Mouse (Mus musculus) embryonic facial prominence, embryonic 14.5 days (tissue): ENCODE data around the gene Nat8l. TPM values are rescaled to one million over a fixed set of nuclear protein-coding genes. Genes with fewer than 3 reads are reported as not detected.

ENCODE experiments used
- ATAC-seq: fragments of 200-750 bp; cut with Nextera tagmentation; 2 replicates; pipeline ENCODE4 v1.8.0; 2017; ENCODE audit warnings: low read depth, moderate number of reproducible peaks, moderate TSS enrichment
- DNase-seq: peaks from one replicate; pipeline ENCODE4 v3.0.0-alpha.2; 2015; ENCODE audit warnings: low spot score
- H3K27ac ChIP-seq: fragments of 300-500 bp; sonication (generic); replicated peaks from 2 replicates; pipeline ENCODE4 v1.5.1; 2014; ENCODE audit warnings: low read depth, mild to moderate bottlenecking, low read length, moderate library complexity
- H3K27me3 ChIP-seq: fragments of 300-500 bp; sonication (generic); replicated peaks from 2 replicates; pipeline ENCODE4 v1.6.1; 2014; ENCODE audit warnings: low read length; ENCODE audit not compliant: control insufficient read depth, insufficient read depth
- H3K36me3 ChIP-seq: fragments of 300-500 bp; sonication (generic); 2 replicates; pipeline ENCODE4 v1.6.1; 2014; ENCODE audit warnings: low read length, mixed read lengths; ENCODE audit not compliant: control insufficient read depth, insufficient read depth
- H3K4me1 ChIP-seq: fragments of 300-500 bp; sonication (generic); 2 replicates; pipeline ENCODE4 v1.6.1; 2014; ENCODE audit warnings: antibody characterized with exemption, low read length; ENCODE audit not compliant: control insufficient read depth, insufficient read depth
- H3K4me2 ChIP-seq: fragments of 300-500 bp; sonication (generic); 2 replicates; pipeline ENCODE4 v1.6.1; 2014; ENCODE audit warnings: low read depth, mild to moderate bottlenecking, low read length, moderate library complexity, mixed read lengths
- H3K4me3 ChIP-seq: fragments of 300-500 bp; sonication (generic); 2 replicates; pipeline ENCODE4 v1.5.1; 2014; ENCODE audit warnings: low read depth, mild to moderate bottlenecking, low read length
- H3K9ac ChIP-seq: fragments of 300-500 bp; sonication (generic); 2 replicates; pipeline ENCODE4 v1.6.1; 2014; ENCODE audit warnings: low read depth, mild to moderate bottlenecking, low read length, moderate library complexity, mixed read lengths
- H3K9me3 ChIP-seq: fragments of 300-500 bp; sonication (generic); 2 replicates; pipeline ENCODE4 v1.6.1; 2016; ENCODE audit warnings: low read length; ENCODE audit not compliant: control insufficient read depth
- WGBS: fragments of 180-500 bp; shearing (Covaris S2); extraction: QIAGEN DNeasy Blood & Tissue Kit; methylation state at CpG from one replicate; pipeline ENCODE4 v1.1.7; 2014; 5-methylcytosine and 5-hydroxymethylcytosine counted together
- polyA plus RNA-seq: library from polyadenylated mRNA; unstranded; fragments of >200 nt; fragmentation: Nextera tagmentation; extraction: Ambion mirVana; gene quantifications from 2 replicates; pipeline ENCODE4 v1.2.1, GENCODE M21; 2014

The Nat8l gene
- polyA plus RNA-seq, 1 experiment from 2014 or later = 0.31 TPM

GRCm38 (mm10) chr5:33976267-33976666 lies 19.5 kb upstream of the Nat8l start:
- 39% methylated on average over 3 of the region's 3 CpGs for WGBS
- Histone ChIP-seq H3K9ac (no peak overlapping the region), H3K27me3 (no peaks in the 10 kb centered on the region), H3K4me2 (no peak overlapping the region), H3K27ac (no peak overlapping the region), H3K9me3 (no peaks in the 10 kb centered on the region), H3K36me3 (no peaks in the 10 kb centered on the region), H3K4me3 (no peak overlapping the region), H3K4me1 (no peaks in the 10 kb centered on the region)
- DNase-seq (no peak), ATAC-seq (no peak)

GRCm38 (mm10) chr5:33982731-33983259 lies 13.0 kb upstream of the Nat8l start:
- Histone ChIP-seq H3K27ac (peak overlapping the region; percentile 79), H3K9me3 (no peaks in the 10 kb centered on the region), H3K4me3 (peak overlapping the region; percentile 72), H3K36me3 (0 out of 2 replicates have a peak, but pooled peaks cover 4% of the 10 kb centered on the region), H3K9ac (peak overlapping the region; percentile 77), H3K27me3 (no peaks in the 10 kb centered on the region), H3K4me2 (peak overlapping the region; percentile 82), H3K4me1 (peaks cover 7% of the 10 kb centered on the region; the same call in 1 of the 2 replicates)
- ATAC-seq (peak; percentile 32), DNase-seq (peak; percentile 15)
- 5% methylated on average over 16 of the region's 26 CpGs for whole genome bisulfite sequencing

- peak within 1 kb of the TSS; percentile 77 for H3K9ac ChIP-seq
- 0 out of 2 replicates have a peak, but pooled peaks cover 4% of the 10 kb centered on the region for H3K36me3 ChIP-seq
- WGBS = 0% methylated on average over 42 of the region's 88 CpGs
- H3K4me1 ChIP-seq = peaks cover 7% of the 10 kb centered on the region; the same call in 1 of the 2 replicates
- peak; percentile 93 for DNase-seq
- no peaks in the 10 kb centered on the region for H3K27me3 ChIP-seq
- H3K9me3 ChIP-seq = no peaks in the 10 kb centered on the region
- H3K4me2 ChIP-seq = peak within 1 kb of the TSS; percentile 82
- H3K27ac ChIP-seq = peak within 1 kb of the TSS; percentile 79
- peak; percentile 90 for ATAC-seq
- H3K4me3 ChIP-seq = peak within 1 kb of the TSS; percentile 72
Measured at GRCm38 (mm10) chr5:33983309-33984121, 12.3 kb upstream of the Nat8l start, which contains the start of gene Gm1673. Gene Gm1673 (plus strand): TSS chr5:33983433.

- Histone ChIP-seq H3K9ac (no peak overlapping the region), H3K4me1 (peaks cover 4% of the 10 kb centered on the region; the same call in 1 of the 2 replicates), H3K4me3 (peak overlapping the region; percentile 67), H3K36me3 (no peaks in the 10 kb centered on the region), H3K27me3 (peaks cover 58% of the 10 kb centered on the region), H3K9me3 (no peaks in the 10 kb centered on the region), H3K4me2 (peak overlapping the region; percentile 97), H3K27ac (no peak overlapping the region)
- 40% methylated on average over 28 of the region's 28 CpGs for WGBS
- ATAC-seq (no peak), DNase-seq (peak; percentile 39)
Measured at GRCm38 (mm10) chr5:33994671-33995625, 836 bp upstream of the Nat8l start.

- H3K9me3 ChIP-seq = no peaks in the 10 kb centered on the region
- peaks cover 58% of the 10 kb centered on the region for H3K27me3 ChIP-seq
- peak overlapping the region; percentile 67 for H3K4me3 ChIP-seq
- DNase-seq (no peak), ATAC-seq (no peak; the same call in 1 of the 2 replicates)
- H3K9ac ChIP-seq = peak overlapping the region; percentile 59
- H3K36me3 ChIP-seq = no peaks in the 10 kb centered on the region
- no peak overlapping the region for H3K27ac ChIP-seq
- peaks cover 4% of the 10 kb centered on the region; the same call in 1 of the 2 replicates for H3K4me1 ChIP-seq
- peak overlapping the region; percentile 97 for H3K4me2 ChIP-seq
- 0% methylated on average over 5 of the region's 55 CpGs for WGBS
Measured at GRCm38 (mm10) chr5:33996694-33997045, 886 bp downstream of the Nat8l start.

GRCm38 (mm10) chr5:33997051-33997741 lies 1.4 kb downstream of the Nat8l start:
- Histone ChIP-seq H3K27ac (no peak overlapping the region), H3K4me2 (peak overlapping the region; percentile 97), H3K27me3 (peaks cover 58% of the 10 kb centered on the region), H3K4me1 (peaks cover 4% of the 10 kb centered on the region; the same call in 1 of the 2 replicates), H3K9me3 (no peaks in the 10 kb centered on the region), H3K9ac (peak overlapping the region; percentile 59), H3K4me3 (peak overlapping the region; percentile 67), H3K36me3 (no peaks in the 10 kb centered on the region)
- peak; percentile 54 for DNase-seq
- 0% methylated on average over 27 of the region's 80 CpGs for WGBS
- peak; percentile 24; the same call in 1 of the 2 replicates for ATAC-seq

GRCm38 (mm10) chr5:33997829-33998504 lies 2.2 kb downstream of the Nat8l start:
- H3K4me3 ChIP-seq = peak overlapping the region; percentile 67
- ATAC-seq (no peak), DNase-seq (no peak)
- no peaks in the 10 kb centered on the region for H3K9me3 ChIP-seq
- H3K4me1 ChIP-seq = peaks cover 4% of the 10 kb centered on the region; the same call in 1 of the 2 replicates
- no peak overlapping the region for H3K27ac ChIP-seq
- peaks cover 58% of the 10 kb centered on the region for H3K27me3 ChIP-seq
- WGBS = 73% methylated on average over 17 of the region's 20 CpGs
- H3K9ac ChIP-seq = no peak overlapping the region
- peak overlapping the region; percentile 97 for H3K4me2 ChIP-seq
- H3K36me3 ChIP-seq = no peaks in the 10 kb centered on the region
